Mouse (Mus musculus): ENCODE measurements around the gene Ank3. TPM values are rescaled to one million over a fixed set of nuclear protein-coding genes. Genes with fewer than 3 reads are reported as not detected.

The Ank3 gene
- polyA plus RNA-seq, 1 experiment from 2014 or later = 70.0 TPM

DNA sequence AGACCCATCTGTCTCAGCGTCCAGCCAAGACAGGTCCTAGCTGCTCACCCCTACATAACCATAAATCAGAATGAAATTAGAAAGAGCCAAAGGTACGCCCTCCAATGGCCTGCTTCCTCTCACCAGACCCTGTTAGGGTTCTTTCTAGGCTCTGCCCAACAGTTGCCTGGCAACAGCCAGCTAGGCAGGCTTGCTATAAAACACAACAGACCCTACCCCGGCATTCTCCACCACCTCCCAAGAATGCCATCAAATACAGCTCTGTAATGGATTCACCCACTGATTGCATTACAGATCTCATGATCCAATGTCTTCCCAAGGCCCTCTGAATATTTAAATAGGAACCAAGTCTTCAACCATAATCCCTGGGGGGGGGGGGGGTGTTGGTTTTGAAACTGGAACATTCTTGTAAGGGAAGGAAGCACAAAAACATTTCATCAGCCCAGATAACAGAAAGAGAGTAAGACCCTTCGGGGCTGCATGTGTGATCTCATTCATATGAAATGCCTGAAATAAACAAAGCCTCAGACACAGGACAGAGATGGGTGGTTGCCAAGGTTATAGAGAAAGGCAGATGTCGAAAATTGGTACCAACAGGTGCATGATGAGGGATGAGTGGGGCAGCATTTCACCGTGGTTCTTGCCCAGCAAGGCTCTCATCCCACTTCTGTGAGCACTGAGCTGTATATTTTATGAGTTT lies 415.4 kb downstream of the Ank3 start:
- Histone ChIP-seq H3K36me3 (ENCODE audit: control insufficient read depth, insufficient read depth, low read length) (no peaks in the 10 kb centered on the region), H3K9ac (ENCODE audit: low read length) (no peak overlapping the region), H3K4me3 (ENCODE audit: low read depth, low read length) (no peak overlapping the region), H3K27me3 (ENCODE audit: control insufficient read depth, insufficient read depth, low read length) (no peaks in the 10 kb centered on the region), H3K9me3 (ENCODE audit: control insufficient read depth, low read length) (no peaks in the 10 kb centered on the region), H3K4me1 (ENCODE audit: control insufficient read depth, insufficient read depth, low read length) (no peaks in the 10 kb centered on the region), H3K4me2 (ENCODE audit: low read depth) (no peak overlapping the region), H3K27ac (ENCODE audit: low read depth, low read length) (no peak overlapping the region)
- WGBS = 68% methylated on average over 6 of the region's 6 CpGs
- DNase-seq (ENCODE audit: low spot score) = no peak
- peak; percentile 38; the same call in 1 of the 2 replicates for ATAC-seq (ENCODE audit: insufficient read depth, low FRiP score, low TSS enrichment)

DNA sequence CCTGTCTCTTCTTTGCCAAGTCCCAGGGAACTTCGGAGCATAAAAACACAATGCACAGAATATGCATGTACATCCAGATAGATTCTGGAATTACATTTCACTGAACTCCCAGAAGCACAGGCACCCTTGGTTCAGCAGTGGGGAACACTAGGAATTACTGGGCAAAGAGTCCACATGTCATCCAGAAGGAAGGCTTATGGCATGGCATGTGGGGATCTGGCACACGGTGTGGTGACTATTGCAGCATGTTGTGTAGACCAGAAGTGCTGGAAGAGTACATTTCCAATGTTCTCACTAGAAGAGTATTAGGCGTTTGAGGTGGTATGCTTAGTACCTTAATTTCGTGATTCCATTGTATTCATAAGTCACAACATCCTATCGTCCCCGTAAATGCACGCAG lies 422.7 kb downstream of the Ank3 start:
- no peak overlapping the region for H3K4me2 ChIP-seq (ENCODE audit: low read depth)
- H3K27ac ChIP-seq (ENCODE audit: low read depth, low read length) = no peak overlapping the region
- H3K4me1 ChIP-seq (ENCODE audit: control insufficient read depth, insufficient read depth, low read length) = no peaks in the 10 kb centered on the region
- H3K36me3 ChIP-seq (ENCODE audit: control insufficient read depth, insufficient read depth, low read length) = no peaks in the 10 kb centered on the region
- no peak overlapping the region for H3K9ac ChIP-seq (ENCODE audit: low read length)
- H3K9me3 ChIP-seq (ENCODE audit: control insufficient read depth, low read length) = no peaks in the 10 kb centered on the region
- ATAC-seq (ENCODE audit: insufficient read depth, low FRiP score, low TSS enrichment) (no peak), DNase-seq (ENCODE audit: low spot score) (no peak)
- H3K27me3 ChIP-seq (ENCODE audit: control insufficient read depth, insufficient read depth, low read length) = no peaks in the 10 kb centered on the region
- 95% methylated on average over 7 of the region's 7 CpGs for WGBS
- no peak overlapping the region for H3K4me3 ChIP-seq (ENCODE audit: low read depth, low read length)

DNA sequence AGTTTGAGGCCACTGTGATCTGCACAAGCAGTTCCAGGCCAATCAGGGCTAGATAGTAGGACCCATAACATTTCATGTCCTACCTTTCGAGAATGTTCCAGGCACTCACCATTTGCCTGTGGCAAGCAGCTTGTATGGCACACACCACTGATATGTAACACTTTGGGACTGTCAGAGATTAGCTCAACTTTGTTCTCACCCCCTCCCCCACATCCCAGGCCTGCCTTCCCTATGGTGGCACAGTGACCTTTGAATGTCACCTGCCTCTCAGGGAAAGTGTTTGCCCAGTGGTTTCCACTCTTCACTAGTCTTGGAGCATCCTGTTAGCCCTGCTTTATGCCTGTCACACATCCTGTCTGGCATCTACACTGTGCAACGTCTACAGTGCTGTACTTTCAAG lies 430.2 kb downstream of the Ank3 start:
- Histone ChIP-seq H3K4me1 (ENCODE audit: control insufficient read depth, insufficient read depth, low read length) (no peaks in the 10 kb centered on the region), H3K9ac (ENCODE audit: low read length) (no peak overlapping the region), H3K36me3 (ENCODE audit: control insufficient read depth, insufficient read depth, low read length) (no peaks in the 10 kb centered on the region), H3K27me3 (ENCODE audit: control insufficient read depth, insufficient read depth, low read length) (no peaks in the 10 kb centered on the region), H3K4me2 (ENCODE audit: low read depth) (no peak overlapping the region), H3K9me3 (ENCODE audit: control insufficient read depth, low read length) (no peaks in the 10 kb centered on the region), H3K27ac (ENCODE audit: low read depth, low read length) (no peak overlapping the region), H3K4me3 (ENCODE audit: low read depth, low read length) (no peak overlapping the region)
- no peak for DNase-seq (ENCODE audit: low spot score)
- WGBS = 78% methylated on average over 2 of the region's 2 CpGs
- no peak for ATAC-seq (ENCODE audit: insufficient read depth, low FRiP score, low TSS enrichment)

DNA sequence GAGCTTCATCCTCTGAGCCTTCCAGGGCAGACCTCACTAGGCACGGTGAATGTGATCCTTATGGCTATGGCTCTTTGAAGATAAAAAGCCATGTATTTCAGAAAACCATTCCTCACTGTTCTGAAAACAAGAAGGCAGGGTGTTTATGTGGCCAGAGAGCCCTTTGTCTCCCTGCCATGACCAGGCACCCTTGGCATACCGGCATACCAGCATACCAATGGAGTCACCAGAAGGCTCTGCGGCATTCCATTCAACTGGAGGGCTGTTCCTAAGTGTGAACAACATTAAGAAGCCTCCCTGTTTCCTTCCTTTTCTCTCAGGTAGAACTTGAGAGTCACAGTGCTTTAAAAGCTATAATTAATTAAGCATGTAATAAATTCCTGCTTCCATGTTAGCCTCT lies 430.7 kb downstream of the Ank3 start:
- DNase-seq (ENCODE audit: low spot score) (no peak), ATAC-seq (ENCODE audit: insufficient read depth, low FRiP score, low TSS enrichment) (no peak)
- WGBS = 85% methylated on average over 3 of the region's 3 CpGs

DNA sequence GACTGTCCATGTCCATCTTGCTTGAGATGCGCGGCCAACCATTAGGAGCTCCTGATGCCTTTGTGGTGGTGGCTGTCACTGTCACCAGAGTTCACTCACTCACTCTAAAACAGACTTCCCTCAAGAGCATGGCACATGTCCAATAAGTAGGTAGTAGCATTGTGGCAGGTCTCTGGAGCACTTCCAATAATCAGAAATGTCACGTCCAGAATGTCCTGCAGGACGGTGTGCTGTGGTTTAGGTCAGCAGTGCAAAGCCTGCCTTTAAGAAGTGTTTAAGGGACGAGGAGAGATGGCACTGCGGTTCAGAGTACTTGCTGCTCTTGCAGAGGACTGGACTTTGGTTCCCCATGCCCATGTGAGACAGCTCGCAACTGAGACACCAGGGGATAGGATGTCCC lies 433.0 kb downstream of the Ank3 start:
- H3K27me3 ChIP-seq (ENCODE audit: control insufficient read depth, insufficient read depth, low read length) = no peaks in the 10 kb centered on the region

More for the DNA sequence above, 430.7 kb downstream of the Ank3 start:
- no peak overlapping the region for H3K27ac ChIP-seq (ENCODE audit: low read depth, low read length)
- no peaks in the 10 kb centered on the region for H3K27me3 ChIP-seq (ENCODE audit: control insufficient read depth, insufficient read depth, low read length)
- H3K9ac ChIP-seq (ENCODE audit: low read length) = no peak overlapping the region
- H3K4me3 ChIP-seq (ENCODE audit: low read depth, low read length) = no peak overlapping the region
- H3K9me3 ChIP-seq (ENCODE audit: control insufficient read depth, low read length) = no peaks in the 10 kb centered on the region
- H3K4me2 ChIP-seq (ENCODE audit: low read depth) = no peak overlapping the region
- no peaks in the 10 kb centered on the region for H3K36me3 ChIP-seq (ENCODE audit: control insufficient read depth, insufficient read depth, low read length)
- H3K4me1 ChIP-seq (ENCODE audit: control insufficient read depth, insufficient read depth, low read length) = no peaks in the 10 kb centered on the region

DNA sequence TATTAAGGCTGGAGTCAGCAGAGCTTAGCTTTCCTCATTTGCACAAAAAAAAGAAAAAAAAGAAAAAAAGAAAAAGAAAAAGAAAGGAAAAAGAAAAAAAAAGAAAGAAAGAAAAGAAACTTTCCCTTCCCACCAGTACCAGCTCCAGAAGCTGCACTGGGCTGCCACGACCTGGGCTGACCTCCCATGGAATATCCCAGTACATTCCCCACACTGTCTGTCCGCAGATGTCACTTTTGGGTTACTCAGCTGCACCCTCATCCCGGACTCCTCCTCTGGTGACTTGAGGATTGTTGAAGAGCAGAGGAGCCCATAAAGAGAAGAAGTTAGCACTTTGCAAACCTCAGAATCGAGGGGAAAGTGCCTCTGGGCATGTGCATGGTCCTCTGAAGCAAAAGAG lies 433.7 kb downstream of the Ank3 start:
- H3K4me2 ChIP-seq (ENCODE audit: low read depth) = no peak overlapping the region
- DNase-seq (ENCODE audit: low spot score) = no peak
- H3K36me3 ChIP-seq (ENCODE audit: control insufficient read depth, insufficient read depth, low read length) = no peaks in the 10 kb centered on the region
- H3K9me3 ChIP-seq (ENCODE audit: control insufficient read depth, low read length) = no peaks in the 10 kb centered on the region
- no peak overlapping the region for H3K9ac ChIP-seq (ENCODE audit: low read length)
- H3K4me3 ChIP-seq (ENCODE audit: low read depth, low read length) = no peak overlapping the region
- no peaks in the 10 kb centered on the region for H3K27me3 ChIP-seq (ENCODE audit: control insufficient read depth, insufficient read depth, low read length)
- H3K4me1 ChIP-seq (ENCODE audit: control insufficient read depth, insufficient read depth, low read length) = no peaks in the 10 kb centered on the region
- no peak overlapping the region for H3K27ac ChIP-seq (ENCODE audit: low read depth, low read length)
- WGBS = 86% methylated on average over 4 of the region's 4 CpGs
- no peak for ATAC-seq (ENCODE audit: insufficient read depth, low FRiP score, low TSS enrichment)

More for the DNA sequence above, 433.0 kb downstream of the Ank3 start:
- ATAC-seq (ENCODE audit: insufficient read depth, low FRiP score, low TSS enrichment) (no peak), DNase-seq (ENCODE audit: low spot score) (no peak)
- H3K4me2 ChIP-seq (ENCODE audit: low read depth) = no peak overlapping the region
- H3K9ac ChIP-seq (ENCODE audit: low read length) = no peak overlapping the region
- 93% methylated on average over 7 of the region's 7 CpGs for WGBS
- no peaks in the 10 kb centered on the region for H3K36me3 ChIP-seq (ENCODE audit: control insufficient read depth, insufficient read depth, low read length)
- H3K27ac ChIP-seq (ENCODE audit: low read depth, low read length) = no peak overlapping the region
- no peak overlapping the region for H3K4me3 ChIP-seq (ENCODE audit: low read depth, low read length)
- H3K4me1 ChIP-seq (ENCODE audit: control insufficient read depth, insufficient read depth, low read length) = no peaks in the 10 kb centered on the region
- no peaks in the 10 kb centered on the region for H3K9me3 ChIP-seq (ENCODE audit: control insufficient read depth, low read length)

DNA sequence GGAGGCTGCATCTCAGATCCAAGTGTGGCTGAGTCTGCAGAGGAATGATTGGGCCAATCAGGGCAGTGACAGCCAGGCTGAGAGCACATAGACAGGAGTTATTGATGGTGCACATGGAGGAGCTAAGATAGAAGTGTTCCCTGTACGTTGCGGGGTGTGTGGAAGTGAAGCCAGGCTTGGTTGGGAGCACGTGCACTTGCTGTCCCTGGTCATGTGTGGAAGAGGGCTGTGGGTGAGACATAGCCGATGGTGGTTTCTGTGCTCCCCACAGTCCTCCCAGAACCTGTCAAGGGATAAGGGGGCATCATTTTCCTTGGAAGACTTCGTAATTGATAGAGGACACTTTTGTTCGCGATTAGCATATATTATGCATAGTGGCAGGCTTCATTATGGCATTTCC lies 434.2 kb downstream of the Ank3 start:
- Histone ChIP-seq H3K4me3 (ENCODE audit: low read depth, low read length) (no peak overlapping the region), H3K9me3 (ENCODE audit: control insufficient read depth, low read length) (no peaks in the 10 kb centered on the region), H3K4me1 (ENCODE audit: control insufficient read depth, insufficient read depth, low read length) (no peaks in the 10 kb centered on the region), H3K9ac (ENCODE audit: low read length) (no peak overlapping the region), H3K27ac (ENCODE audit: low read depth, low read length) (no peak overlapping the region), H3K27me3 (ENCODE audit: control insufficient read depth, insufficient read depth, low read length) (no peaks in the 10 kb centered on the region), H3K4me2 (ENCODE audit: low read depth) (no peak overlapping the region), H3K36me3 (ENCODE audit: control insufficient read depth, insufficient read depth, low read length) (no peaks in the 10 kb centered on the region)
- ATAC-seq (ENCODE audit: insufficient read depth, low FRiP score, low TSS enrichment) = no peak
- no peak for DNase-seq (ENCODE audit: low spot score)
- WGBS = 90% methylated on average over 7 of the region's 7 CpGs

DNA sequence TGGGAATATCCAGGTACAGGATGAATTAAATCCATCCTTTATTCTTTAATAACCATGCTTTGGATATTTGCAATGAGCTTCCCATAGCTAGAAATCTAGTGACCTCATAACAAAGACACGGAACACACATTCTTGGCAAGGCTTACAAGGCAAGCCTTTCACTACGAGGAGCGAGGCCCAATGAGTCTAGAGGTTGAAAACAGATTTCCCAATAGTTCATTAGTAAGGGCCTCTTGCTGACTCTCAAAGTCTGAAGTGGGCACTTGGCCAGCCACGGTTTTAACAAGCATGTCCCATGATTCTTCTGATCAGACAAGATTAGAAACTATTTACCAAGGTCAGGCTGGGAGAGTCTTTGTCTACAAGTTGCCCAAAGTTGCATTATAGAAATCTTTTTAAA lies 436.1 kb downstream of the Ank3 start:
- H3K27me3 ChIP-seq (ENCODE audit: control insufficient read depth, insufficient read depth, low read length) = no peaks in the 10 kb centered on the region
- no peak overlapping the region for H3K4me3 ChIP-seq (ENCODE audit: low read depth, low read length)
- H3K36me3 ChIP-seq (ENCODE audit: control insufficient read depth, insufficient read depth, low read length) = no peaks in the 10 kb centered on the region
- DNase-seq (ENCODE audit: low spot score) (no peak), ATAC-seq (ENCODE audit: insufficient read depth, low FRiP score, low TSS enrichment) (no peak)
- no peak overlapping the region for H3K4me2 ChIP-seq (ENCODE audit: low read depth)
- no peaks in the 10 kb centered on the region for H3K4me1 ChIP-seq (ENCODE audit: control insufficient read depth, insufficient read depth, low read length)
- H3K27ac ChIP-seq (ENCODE audit: low read depth, low read length) = no peak overlapping the region
- no peaks in the 10 kb centered on the region for H3K9me3 ChIP-seq (ENCODE audit: control insufficient read depth, low read length)
- H3K9ac ChIP-seq (ENCODE audit: low read length) = no peak overlapping the region
- 84% methylated on average over 4 of the region's 4 CpGs for WGBS

DNA sequence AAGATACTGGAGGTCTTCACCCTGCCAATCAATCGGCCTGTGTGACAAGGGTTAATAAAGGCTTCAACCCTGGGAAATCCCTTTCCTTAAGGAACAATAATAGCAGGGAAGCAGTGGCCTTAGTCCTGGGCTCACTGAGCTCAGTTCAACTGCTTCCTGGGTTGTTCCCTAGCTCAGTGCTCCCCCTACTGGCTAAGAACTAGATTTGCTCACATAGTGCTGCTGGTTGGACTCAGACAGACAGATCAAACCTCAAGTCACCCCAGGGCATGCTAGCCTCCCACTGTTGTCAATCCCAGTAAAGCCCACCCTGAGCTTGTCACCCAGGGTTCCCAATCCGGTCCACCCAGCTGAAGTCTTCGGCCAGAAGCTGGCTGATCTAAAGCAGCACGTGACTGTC lies 447.2 kb downstream of the Ank3 start:
- no peaks in the 10 kb centered on the region for H3K36me3 ChIP-seq (ENCODE audit: control insufficient read depth, insufficient read depth, low read length)
- H3K4me2 ChIP-seq (ENCODE audit: low read depth) = no peak overlapping the region
- H3K9me3 ChIP-seq (ENCODE audit: control insufficient read depth, low read length) = no peaks in the 10 kb centered on the region
- no peaks in the 10 kb centered on the region for H3K27me3 ChIP-seq (ENCODE audit: control insufficient read depth, insufficient read depth, low read length)
- no peak overlapping the region for H3K27ac ChIP-seq (ENCODE audit: low read depth, low read length)
- no peaks in the 10 kb centered on the region for H3K4me1 ChIP-seq (ENCODE audit: control insufficient read depth, insufficient read depth, low read length)
- WGBS = 27% methylated on average over 4 of the region's 4 CpGs
- H3K9ac ChIP-seq (ENCODE audit: low read length) = no peak overlapping the region
- no peak overlapping the region for H3K4me3 ChIP-seq (ENCODE audit: low read depth, low read length)
- DNase-seq (ENCODE audit: low spot score) = peak; percentile 56
- peak; percentile 74 for ATAC-seq (ENCODE audit: insufficient read depth, low FRiP score, low TSS enrichment)

All from neural tube, embryonic 11.5 days (tissue).